Mouse (Mus musculus): ENCODE results near the gene Trim8.

- TF ChIP-seq EP300 (IDR thresholded peaks at IDR 0.05; ENCODE audit: low read depth), result no peak
- no peak for TF ChIP-seq CTCF (IDR thresholded peaks at IDR 0.05; ENCODE audit: low read depth)
These were observed 30.0 kb upstream of the Trim8 start for GRCm38 (mm10) chr19:46471324-46472093.

Measured in liver, postnatal 0 days (tissue).